Mouse (Mus musculus) E14TG2a.4 (cell line): ENCODE results near the gene E4f1.

ENCODE experiments used
- CTCF ChIP-seq: conservative IDR thresholded peaks from 2 replicates; pipeline ENCODE4 v1.5.1; 2014; ENCODE audit warnings: low read length
- NANOG ChIP-seq: IDR thresholded peaks from 2 replicates; pipeline ENCODE4 v1.6.1; 2014; ENCODE audit warnings: borderline replicate concordance, low read length, mixed read lengths
- POU5F1 ChIP-seq: IDR thresholded peaks from 2 replicates; pipeline ENCODE4 v1.6.1; 2014; ENCODE audit warnings: low read length, borderline replicate concordance

DNA sequence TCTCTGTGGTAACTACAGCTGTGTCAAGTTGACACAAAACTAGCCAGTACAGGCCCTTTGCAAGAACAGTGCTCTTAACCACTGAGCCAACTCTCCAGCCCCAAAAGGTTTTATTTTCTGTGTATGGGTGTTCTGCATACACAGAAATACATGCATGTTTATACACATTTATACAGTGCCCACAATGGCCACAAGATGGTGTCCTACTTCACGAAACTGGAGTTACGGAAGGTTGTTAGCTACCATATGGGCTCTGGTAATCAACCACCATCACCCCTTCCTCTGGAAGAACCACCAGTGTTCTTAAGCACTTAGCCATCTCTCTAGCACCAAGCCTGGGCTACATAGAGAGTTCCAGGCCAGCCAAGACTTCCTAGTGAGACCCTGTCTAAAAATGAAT lies 8.5 kb downstream of the E4f1 start:
- TF ChIP-seq CTCF = peak; percentile 53
- TF ChIP-seq POU5F1 = no peak
- no peak for TF ChIP-seq NANOG
